Mouse (Mus musculus): ENCODE measurements at regions not wholly inside any gene's neighbourhood (a gene's known extent, or its start where the extent isn't known, plus 50 kb on each side); places are given as distances from the start of the nearest gene placed in this dataset.
A peak's percentile ranks its signal among the peaks of the same experiment; 100 is the strongest.

- 43% methylated on average over 6 of the region's 6 CpGs for WGBS
- Histone ChIP-seq H3K9ac (ENCODE audit: low read depth, low read length) (no peak overlapping the region), H3K4me1 (ENCODE audit: control insufficient read depth, insufficient read depth, low read length) (no peaks in the 10 kb centered on the region), H3K36me3 (ENCODE audit: control insufficient read depth, insufficient read depth, low read length) (no peaks in the 10 kb centered on the region), H3K27me3 (replicated peaks; ENCODE audit: control insufficient read depth, insufficient read depth, low read length) (no peaks in the 10 kb centered on the region), H3K27ac (ENCODE audit: low read length) (no peak overlapping the region), H3K9me3 (ENCODE audit: control insufficient read depth, low read length) (no peaks in the 10 kb centered on the region), H3K4me3 (ENCODE audit: low read length) (no peak overlapping the region), H3K4me2 (ENCODE audit: low read depth, low read length) (no peak overlapping the region)
- peak; percentile 80 for ATAC-seq
Observed at GRCm38 (mm10) chrX:121301915-121302314, 989.0 kb upstream of the H2afb3 start.

DNA sequence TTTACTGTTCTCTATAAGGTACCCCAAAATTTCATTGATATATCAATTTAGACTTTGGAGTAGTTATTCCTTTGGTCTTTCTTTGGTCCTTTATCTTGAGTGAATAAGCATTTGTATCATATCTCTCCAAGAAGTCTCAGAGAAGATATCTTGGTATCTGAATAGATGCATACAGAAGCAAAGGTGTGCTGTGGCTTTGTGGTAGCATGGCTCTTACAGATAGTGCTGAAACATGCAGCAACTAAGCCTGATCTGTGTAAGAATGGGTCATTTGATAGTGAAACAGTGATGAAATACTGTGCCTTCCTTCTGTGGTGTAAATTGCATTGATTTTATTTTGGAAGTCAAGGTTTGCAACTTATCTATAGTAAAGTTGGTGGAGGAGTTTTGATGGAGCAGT is 978.3 kb upstream of the H2afb3 start:
- Histone ChIP-seq H3K4me3 (ENCODE audit: low read length) (no peak overlapping the region), H3K9ac (ENCODE audit: low read depth, low read length) (no peak overlapping the region), H3K27ac (ENCODE audit: low read length) (no peak overlapping the region), H3K36me3 (ENCODE audit: control insufficient read depth, insufficient read depth, low read length) (no peaks in the 10 kb centered on the region), H3K9me3 (ENCODE audit: control insufficient read depth, low read length) (no peaks in the 10 kb centered on the region), H3K4me2 (ENCODE audit: low read depth, low read length) (no peak overlapping the region), H3K27me3 (replicated peaks; ENCODE audit: control insufficient read depth, insufficient read depth, low read length) (no peaks in the 10 kb centered on the region), H3K4me1 (ENCODE audit: control insufficient read depth, insufficient read depth, low read length) (no peaks in the 10 kb centered on the region)
- no peak for ATAC-seq

DNA sequence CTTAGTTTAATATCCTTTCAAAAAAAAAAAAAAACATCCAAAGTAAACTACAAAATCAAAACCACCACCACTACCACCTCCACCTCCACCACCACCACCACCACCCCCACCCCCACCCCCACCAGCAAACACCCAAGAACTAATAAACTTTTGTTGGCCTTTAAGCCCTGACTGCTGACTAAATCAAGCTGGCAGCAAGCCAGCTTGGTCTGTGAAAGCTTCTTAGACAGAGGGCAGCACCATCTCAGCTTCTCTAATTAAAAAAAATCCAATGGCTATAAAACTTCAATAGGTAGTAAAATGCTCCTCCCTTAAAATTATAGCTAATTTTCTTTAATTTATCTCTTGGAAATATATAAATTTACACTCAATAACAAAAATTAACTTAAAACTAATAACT is 957.2 kb upstream of the H2afb3 start:
- no peaks in the 10 kb centered on the region for H3K36me3 ChIP-seq (ENCODE audit: control insufficient read depth, insufficient read depth, low read length)

DNA sequence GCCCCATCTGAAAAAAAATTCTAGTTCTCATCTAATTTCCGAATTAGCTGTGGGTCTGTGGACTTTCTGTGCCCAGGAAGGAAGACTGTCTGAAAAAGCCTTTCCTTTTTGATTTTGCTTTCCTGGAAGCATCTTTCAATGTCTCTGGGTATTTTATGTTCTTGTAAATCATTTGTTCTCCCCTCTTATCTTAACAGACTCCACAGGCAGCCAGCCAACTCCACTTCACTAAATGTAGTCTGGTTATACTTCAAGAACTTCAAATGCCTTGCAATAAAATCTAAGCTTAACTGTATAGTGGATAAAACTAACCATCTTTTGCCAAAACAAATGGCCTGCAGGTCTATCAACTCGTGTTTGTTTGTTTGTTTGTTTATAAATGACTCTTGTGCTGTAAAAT is 956.7 kb upstream of the H2afb3 start:
- Histone ChIP-seq H3K9ac (ENCODE audit: low read depth, low read length) (no peak overlapping the region), H3K9me3 (ENCODE audit: control insufficient read depth, low read length) (no peaks in the 10 kb centered on the region), H3K4me1 (ENCODE audit: control insufficient read depth, insufficient read depth, low read length) (no peaks in the 10 kb centered on the region), H3K36me3 (ENCODE audit: control insufficient read depth, insufficient read depth, low read length) (no peaks in the 10 kb centered on the region), H3K27ac (ENCODE audit: low read length) (no peak overlapping the region), H3K27me3 (replicated peaks; ENCODE audit: control insufficient read depth, insufficient read depth, low read length) (no peaks in the 10 kb centered on the region), H3K4me3 (ENCODE audit: low read length) (no peak overlapping the region), H3K4me2 (ENCODE audit: low read depth, low read length) (no peak overlapping the region)
- WGBS, result 42% methylated on average over 2 of the region's 2 CpGs
- no peak for ATAC-seq

More for the DNA sequence above, 957.2 kb upstream of the H2afb3 start:
- H3K9me3 ChIP-seq (ENCODE audit: control insufficient read depth, low read length), result no peaks in the 10 kb centered on the region
- H3K9ac ChIP-seq (ENCODE audit: low read depth, low read length), result no peak overlapping the region
- H3K4me3 ChIP-seq (ENCODE audit: low read length), result no peak overlapping the region
- H3K4me1 ChIP-seq (ENCODE audit: control insufficient read depth, insufficient read depth, low read length), result no peaks in the 10 kb centered on the region
- H3K27ac ChIP-seq (ENCODE audit: low read length), result no peak overlapping the region
- no peaks in the 10 kb centered on the region for H3K27me3 ChIP-seq (replicated peaks; ENCODE audit: control insufficient read depth, insufficient read depth, low read length)
- no peak for ATAC-seq
- no peak overlapping the region for H3K4me2 ChIP-seq (ENCODE audit: low read depth, low read length)

GRCm38 (mm10) chrX:121232142-121233000 is 919.5 kb upstream of the H2afb3 start:
- Histone ChIP-seq H3K4me1 (ENCODE audit: control insufficient read depth, insufficient read depth, low read length) (no peaks in the 10 kb centered on the region), H3K4me2 (ENCODE audit: low read depth, low read length) (no peak overlapping the region), H3K9me3 (ENCODE audit: control insufficient read depth, low read length) (no peaks in the 10 kb centered on the region), H3K9ac (ENCODE audit: low read depth, low read length) (no peak overlapping the region), H3K4me3 (ENCODE audit: low read length) (no peak overlapping the region), H3K36me3 (ENCODE audit: control insufficient read depth, insufficient read depth, low read length) (no peaks in the 10 kb centered on the region), H3K27ac (ENCODE audit: low read length) (no peak overlapping the region), H3K27me3 (replicated peaks; ENCODE audit: control insufficient read depth, insufficient read depth, low read length) (no peaks in the 10 kb centered on the region)
- ATAC-seq, result peak; percentile 59
- 39% methylated on average over 3 of the region's 3 CpGs for WGBS
